Mouse (Mus musculus): ENCODE results near the gene Frmd8. TPM values are rescaled to one million over a fixed set of nuclear protein-coding genes. Genes with fewer than 3 reads are reported as not detected.

The Frmd8 gene
- total RNA-seq, 2 experiments from 2014 or later: 6.0 to 9.2 TPM

DNA sequence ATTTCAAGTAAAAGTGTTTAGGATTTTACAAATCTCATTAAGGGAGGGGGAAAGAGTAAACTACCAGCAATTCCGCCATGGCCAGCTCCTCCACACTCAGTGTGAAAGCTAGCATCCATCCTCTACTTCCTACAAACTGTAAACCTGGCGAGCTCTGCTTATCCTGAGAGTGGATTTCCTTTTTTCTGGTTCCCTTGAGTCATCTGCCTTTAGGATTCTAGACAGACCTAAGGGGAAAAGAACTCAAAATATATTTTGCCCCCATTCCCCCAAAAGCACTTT lies 74.8 kb downstream of the Frmd8 start:
- no peak for ATAC-seq (replicated peaks; ENCODE audit: low FRiP score, poor library complexity, severe bottlenecking)

Other genes with a start within 250 kb of the Frmd8 start
- 18.4 and 26.0 TPM in 2 replicates for gene Rela, start 237.8 kb downstream of the Frmd8 start, total RNA-seq (2015; ENCODE audit: low replicate concordance)
- 7.2 and 14.8 TPM in 2 replicates for gene Rela, start 237.8 kb downstream of the Frmd8 start, total RNA-seq (2017; ENCODE audit: low replicate concordance)
- 97.7 and 126 TPM in 2 replicates for gene Sipa1, start 211.6 kb downstream of the Frmd8 start, total RNA-seq (2015; ENCODE audit: low replicate concordance)
- gene Sipa1, start 211.6 kb downstream of the Frmd8 start, total RNA-seq (2017; ENCODE audit: low replicate concordance): 127 and 129 TPM in 2 replicates
- gene Map3k11, start 186.5 kb downstream of the Frmd8 start, total RNA-seq (2015; ENCODE audit: low replicate concordance): 12.2 and 13.7 TPM in 2 replicates
- 9.4 and 14.1 TPM in 2 replicates for gene Map3k11, start 186.5 kb downstream of the Frmd8 start, total RNA-seq (2017; ENCODE audit: low replicate concordance)
- gene Pcnx3, start 186.4 kb downstream of the Frmd8 start, total RNA-seq (2015; ENCODE audit: low replicate concordance): 31.4 and 61.3 TPM in 2 replicates
- gene Pcnx3, start 186.4 kb downstream of the Frmd8 start, total RNA-seq (2017; ENCODE audit: low replicate concordance): 44.7 and 54.5 TPM in 2 replicates
- gene Kcnk7, start 170.9 kb downstream of the Frmd8 start, total RNA-seq (2015; ENCODE audit: low replicate concordance): not detected in 2 replicates
- gene Kcnk7, start 170.9 kb downstream of the Frmd8 start, total RNA-seq (2017; ENCODE audit: low replicate concordance): not detected in 2 replicates
- gene Ehbp1l1, start 149.0 kb downstream of the Frmd8 start, total RNA-seq (2015; ENCODE audit: low replicate concordance): 176 and 250 TPM in 2 replicates
- 668 and 983 TPM in 2 replicates for gene Ehbp1l1, start 149.0 kb downstream of the Frmd8 start, total RNA-seq (2017; ENCODE audit: low replicate concordance)
- gene Fam89b, start 145.6 kb downstream of the Frmd8 start, total RNA-seq (2015; ENCODE audit: low replicate concordance): 67.9 and 77.8 TPM in 2 replicates
- 18.7 and 41.5 TPM in 2 replicates for gene Fam89b, start 145.6 kb downstream of the Frmd8 start, total RNA-seq (2017; ENCODE audit: low replicate concordance)
- gene Ltbp3, start 134.4 kb downstream of the Frmd8 start, total RNA-seq (2015; ENCODE audit: low replicate concordance): 2.5 and 10.1 TPM in 2 replicates
- 1.6 TPM in 1 of 2 replicates, not detected in the other for gene Ltbp3, start 134.4 kb downstream of the Frmd8 start, total RNA-seq (2017; ENCODE audit: low replicate concordance)
- 18.4 and 24.1 TPM in 2 replicates for gene Scyl1, start 103.9 kb downstream of the Frmd8 start, total RNA-seq (2015; ENCODE audit: low replicate concordance)
- 17.2 and 17.3 TPM in 2 replicates for gene Scyl1, start 103.9 kb downstream of the Frmd8 start, total RNA-seq (2017; ENCODE audit: low replicate concordance)
- gene Slc25a45, start 2.5 kb upstream of the Frmd8 start, total RNA-seq (2015; ENCODE audit: low replicate concordance): 2.9 and 8.8 TPM in 2 replicates
- gene Slc25a45, start 2.5 kb upstream of the Frmd8 start, total RNA-seq (2017; ENCODE audit: low replicate concordance): 7.2 and 7.8 TPM in 2 replicates
- gene Tigd3, start 18.9 kb upstream of the Frmd8 start, total RNA-seq (2015; ENCODE audit: low replicate concordance): 3.8 and 4.7 TPM in 2 replicates
- 8.2 and 9.4 TPM in 2 replicates for gene Tigd3, start 18.9 kb upstream of the Frmd8 start, total RNA-seq (2017; ENCODE audit: low replicate concordance)
- 25.9 and 71.7 TPM in 2 replicates for gene Dpf2, start 37.7 kb upstream of the Frmd8 start, total RNA-seq (2015; ENCODE audit: low replicate concordance)
- 43.9 and 168 TPM in 2 replicates for gene Dpf2, start 37.7 kb upstream of the Frmd8 start, total RNA-seq (2017; ENCODE audit: low replicate concordance)
- gene Cdc42ep2, start 49.5 kb upstream of the Frmd8 start, total RNA-seq (2015; ENCODE audit: low replicate concordance): 0.72 TPM in 1 of 2 replicates, not detected in the other
- not detected in 2 replicates for gene Cdc42ep2, start 49.5 kb upstream of the Frmd8 start, total RNA-seq (2017; ENCODE audit: low replicate concordance)
- 64.9 and 72.5 TPM in 2 replicates for gene Pola2, start 88.9 kb upstream of the Frmd8 start, total RNA-seq (2015; ENCODE audit: low replicate concordance)
- gene Pola2, start 88.9 kb upstream of the Frmd8 start, total RNA-seq (2017; ENCODE audit: low replicate concordance): 55.1 and 71.9 TPM in 2 replicates
- not detected in 2 replicates for gene Slc22a20, start 110.9 kb upstream of the Frmd8 start, total RNA-seq (2015; ENCODE audit: low replicate concordance)
- not detected in 2 replicates for gene Slc22a20, start 110.9 kb upstream of the Frmd8 start, total RNA-seq (2017; ENCODE audit: low replicate concordance)
- gene Capn1, start 140.6 kb upstream of the Frmd8 start, total RNA-seq (2015; ENCODE audit: low replicate concordance): 38.1 and 49.7 TPM in 2 replicates
- gene Capn1, start 140.6 kb upstream of the Frmd8 start, total RNA-seq (2017; ENCODE audit: low replicate concordance): 63.8 and 64.3 TPM in 2 replicates
- 29.3 and 45.8 TPM in 2 replicates for gene Syvn1, start 171.3 kb upstream of the Frmd8 start, total RNA-seq (2015; ENCODE audit: low replicate concordance)
- gene Syvn1, start 171.3 kb upstream of the Frmd8 start, total RNA-seq (2017; ENCODE audit: low replicate concordance): 16.8 and 20.8 TPM in 2 replicates
- gene Mrpl49, start 182.5 kb upstream of the Frmd8 start, total RNA-seq (2015; ENCODE audit: low replicate concordance): 27.2 and 31.4 TPM in 2 replicates
- 13.0 and 40.8 TPM in 2 replicates for gene Mrpl49, start 182.5 kb upstream of the Frmd8 start, total RNA-seq (2017; ENCODE audit: low replicate concordance)
- 666 and 864 TPM in 2 replicates for gene Fau, start 182.6 kb upstream of the Frmd8 start, total RNA-seq (2015; ENCODE audit: low replicate concordance)
- gene Fau, start 182.6 kb upstream of the Frmd8 start, total RNA-seq (2017; ENCODE audit: low replicate concordance): 450 and 703 TPM in 2 replicates
- 5.9 and 7.2 TPM in 2 replicates for gene Znhit2, start 185.9 kb upstream of the Frmd8 start, total RNA-seq (2015; ENCODE audit: low replicate concordance)
- 3.0 and 5.7 TPM in 2 replicates for gene Znhit2, start 185.9 kb upstream of the Frmd8 start, total RNA-seq (2017; ENCODE audit: low replicate concordance)
- gene Tm7sf2, start 193.1 kb upstream of the Frmd8 start, total RNA-seq (2015; ENCODE audit: low replicate concordance): 14.1 TPM in 1 of 2 replicates, not detected in the other
- 1.9 TPM in 1 of 2 replicates, not detected in the other for gene Tm7sf2, start 193.1 kb upstream of the Frmd8 start, total RNA-seq (2017; ENCODE audit: low replicate concordance)
- 17.3 and 30.2 TPM in 2 replicates for gene Vps51, start 202.0 kb upstream of the Frmd8 start, total RNA-seq (2015; ENCODE audit: low replicate concordance)
- 10.5 and 10.9 TPM in 2 replicates for gene Vps51, start 202.0 kb upstream of the Frmd8 start, total RNA-seq (2017; ENCODE audit: low replicate concordance)
- not detected in 2 replicates for gene Tmem262, start 204.8 kb upstream of the Frmd8 start, total RNA-seq (2015; ENCODE audit: low replicate concordance)
- gene Tmem262, start 204.8 kb upstream of the Frmd8 start, total RNA-seq (2017; ENCODE audit: low replicate concordance): not detected in 2 replicates
- gene Gm28374, start 207.0 kb upstream of the Frmd8 start, total RNA-seq (2015; ENCODE audit: low replicate concordance): not detected in 2 replicates
- gene Gm28374, start 207.0 kb upstream of the Frmd8 start, total RNA-seq (2017; ENCODE audit: low replicate concordance): not detected in 2 replicates
- 6.3 and 6.5 TPM in 2 replicates for gene Zfpl1, start 209.7 kb upstream of the Frmd8 start, total RNA-seq (2015; ENCODE audit: low replicate concordance)
- 20.0 and 23.5 TPM in 2 replicates for gene Zfpl1, start 209.7 kb upstream of the Frmd8 start, total RNA-seq (2017; ENCODE audit: low replicate concordance)
- 70.3 and 72.1 TPM in 2 replicates for gene Cdca5, start 209.7 kb upstream of the Frmd8 start, total RNA-seq (2015; ENCODE audit: low replicate concordance)
- gene Cdca5, start 209.7 kb upstream of the Frmd8 start, total RNA-seq (2017; ENCODE audit: low replicate concordance): 56.7 and 64.8 TPM in 2 replicates
- 21.4 TPM in 1 of 2 replicates, not detected in the other for gene AC131692.1, start 219.1 kb upstream of the Frmd8 start, total RNA-seq (2015; ENCODE audit: low replicate concordance)
- gene AC131692.1, start 219.1 kb upstream of the Frmd8 start, total RNA-seq (2017; ENCODE audit: low replicate concordance): 12.1 and 29.4 TPM in 2 replicates
- 14.7 and 15.9 TPM in 2 replicates for gene Naaladl1, start 230.5 kb upstream of the Frmd8 start, total RNA-seq (2015; ENCODE audit: low replicate concordance)
- 6.4 and 9.8 TPM in 2 replicates for gene Naaladl1, start 230.5 kb upstream of the Frmd8 start, total RNA-seq (2017; ENCODE audit: low replicate concordance)
- gene Sac3d1, start 243.4 kb upstream of the Frmd8 start, total RNA-seq (2015; ENCODE audit: low replicate concordance): 2.5 and 5.9 TPM in 2 replicates
- 4.4 and 4.6 TPM in 2 replicates for gene Sac3d1, start 243.4 kb upstream of the Frmd8 start, total RNA-seq (2017; ENCODE audit: low replicate concordance)